Mouse (Mus musculus): ENCODE data around the gene Nbeal2.

The Nbeal2 gene

GRCm38 (mm10) chr9:110644295-110644694, 9.7 kb downstream of the Nbeal2 start:
- DNase-seq, result peak in 1 of 2 experiments; percentile 44

DNA sequence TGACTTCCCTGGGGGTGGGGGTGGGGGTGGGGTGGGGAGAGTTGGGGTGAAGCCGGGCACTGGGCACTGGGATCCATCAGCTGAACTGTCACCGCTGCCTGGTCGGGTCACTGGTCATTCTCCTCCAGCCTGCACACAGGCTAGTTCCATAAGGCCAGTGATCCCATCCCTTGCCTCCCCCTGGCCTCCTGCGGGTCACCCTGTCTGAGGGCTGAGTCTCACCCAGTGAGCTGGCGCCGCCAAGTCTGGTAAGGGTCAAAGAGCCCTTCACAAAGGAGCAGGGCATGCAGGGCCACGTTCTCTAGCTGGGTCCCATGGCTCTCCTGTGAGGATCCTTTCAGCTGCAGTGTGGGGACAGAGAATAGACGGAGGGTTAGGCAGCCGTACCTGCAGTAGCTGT, 10.2 kb downstream of the Nbeal2 start:
- peak in 1 of 2 experiments; percentile 26 for DNase-seq

- DNase-seq, result no peak
Measured at GRCm38 (mm10) chr9:110642812-110643524, 11.0 kb downstream of the Nbeal2 start.

DNA sequence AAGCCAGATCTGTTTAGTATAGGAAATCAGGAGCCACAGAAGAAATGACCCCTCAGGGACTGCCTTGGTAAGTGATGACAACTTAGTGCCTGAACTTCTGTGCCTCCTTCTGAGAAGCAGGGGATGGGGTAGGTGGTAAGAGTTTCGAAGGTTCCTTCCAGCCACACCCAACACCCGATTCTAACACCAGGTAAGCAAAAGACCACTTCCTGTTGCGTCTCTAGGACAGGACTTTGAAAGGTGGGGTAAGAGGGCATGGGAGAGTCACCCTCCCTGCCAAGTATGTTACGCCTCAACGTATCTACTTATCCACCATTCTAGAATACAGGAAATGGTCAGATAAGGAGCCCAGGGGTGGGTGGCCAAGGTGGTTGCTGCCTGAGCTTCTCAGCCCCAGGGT, 13.0 kb downstream of the Nbeal2 start:
- no peak for DNase-seq

GRCm38 (mm10) chr9:110638611-110639021, 15.3 kb downstream of the Nbeal2 start:
- peak in 1 of 2 experiments; percentile 7 for DNase-seq

DNA sequence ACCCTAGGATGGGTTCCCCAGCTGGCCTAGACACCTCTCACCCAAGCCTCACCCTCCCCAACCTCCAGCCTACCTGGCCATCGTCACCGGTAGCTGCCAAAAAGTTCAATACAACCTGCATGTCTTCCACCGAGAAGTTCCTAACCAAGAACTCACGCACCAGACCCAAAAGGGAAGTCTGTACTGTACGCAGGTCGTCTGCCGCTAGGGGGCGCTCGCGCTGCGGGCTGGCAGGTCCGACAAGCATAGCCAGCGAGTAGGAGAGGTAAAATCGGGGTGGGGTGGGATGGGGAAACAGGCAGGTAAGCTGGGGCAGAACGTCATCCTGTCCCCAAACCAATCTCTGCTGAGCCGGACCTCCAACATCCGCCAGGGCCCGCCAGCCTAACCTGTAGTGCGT, 18.7 kb downstream of the Nbeal2 start:
- DNase-seq, result peak; percentile 86 to 89

GRCm38 (mm10) chr9:110633882-110634281, 20.1 kb downstream of the Nbeal2 start:
- DNase-seq, result peak in 1 of 2 experiments; percentile 6

DNA sequence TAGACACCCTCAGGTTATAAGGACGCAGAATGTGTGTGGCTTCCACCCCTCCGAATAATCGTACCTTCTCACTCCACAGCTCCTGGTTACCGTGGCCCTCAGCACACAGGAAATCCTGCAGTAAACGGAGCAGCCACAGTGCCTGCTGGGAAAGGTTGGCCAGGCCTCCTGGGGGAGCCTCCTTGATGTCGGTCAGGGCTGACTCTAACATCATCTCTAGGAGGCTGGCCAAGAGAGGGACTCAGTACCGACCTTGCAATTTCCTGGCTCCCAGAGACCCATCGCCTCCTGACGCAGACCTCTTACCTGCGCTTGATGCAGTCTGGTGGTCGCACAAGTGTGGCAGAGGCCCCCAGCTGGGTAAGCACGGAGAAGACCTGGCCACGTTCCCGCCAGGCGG, 21.3 kb downstream of the Nbeal2 start:
- peak in 1 of 2 experiments; percentile 13 for DNase-seq

GRCm38 (mm10) chr9:110631651-110632275, 22.2 kb downstream of the Nbeal2 start:
- DNase-seq, result peak in 1 of 2 experiments; percentile 17

GRCm38 (mm10) chr9:110631191-110631590, 22.8 kb downstream of the Nbeal2 start:
- peak; percentile 54 to 55 for DNase-seq

DNA sequence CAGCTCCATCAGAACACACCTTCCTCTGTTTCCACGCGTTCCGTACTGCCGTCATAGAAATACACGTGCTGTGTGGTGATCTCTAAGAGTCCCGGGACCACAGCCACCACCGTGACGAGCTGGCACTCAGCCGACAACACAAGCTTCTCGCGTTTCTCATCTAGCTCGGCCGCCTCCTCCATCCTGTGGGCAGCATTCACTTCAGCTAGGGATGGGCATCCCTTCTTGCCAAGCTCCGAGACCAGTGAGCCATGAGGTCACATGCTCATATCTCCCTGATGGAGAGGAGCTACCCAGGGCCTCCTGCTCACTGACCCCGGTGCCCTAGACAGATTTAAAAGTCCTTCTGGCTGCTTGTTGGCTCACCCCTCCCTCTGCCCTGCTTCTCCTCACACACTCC, 23.8 kb downstream of the Nbeal2 start:
- DNase-seq, result peak in 1 of 2 experiments; percentile 8

GRCm38 (mm10) chr9:110625350-110625908, 28.5 kb downstream of the Nbeal2 start:
- no peak for DNase-seq

- DNase-seq, result peak in 1 of 2 experiments; percentile 38
Measured at GRCm38 (mm10) chr9:110624361-110625166, 29.4 kb downstream of the Nbeal2 start, which contains the start of gene Nradd. TSS of gene Nradd (minus strand) at chr9:110624452.

DNA sequence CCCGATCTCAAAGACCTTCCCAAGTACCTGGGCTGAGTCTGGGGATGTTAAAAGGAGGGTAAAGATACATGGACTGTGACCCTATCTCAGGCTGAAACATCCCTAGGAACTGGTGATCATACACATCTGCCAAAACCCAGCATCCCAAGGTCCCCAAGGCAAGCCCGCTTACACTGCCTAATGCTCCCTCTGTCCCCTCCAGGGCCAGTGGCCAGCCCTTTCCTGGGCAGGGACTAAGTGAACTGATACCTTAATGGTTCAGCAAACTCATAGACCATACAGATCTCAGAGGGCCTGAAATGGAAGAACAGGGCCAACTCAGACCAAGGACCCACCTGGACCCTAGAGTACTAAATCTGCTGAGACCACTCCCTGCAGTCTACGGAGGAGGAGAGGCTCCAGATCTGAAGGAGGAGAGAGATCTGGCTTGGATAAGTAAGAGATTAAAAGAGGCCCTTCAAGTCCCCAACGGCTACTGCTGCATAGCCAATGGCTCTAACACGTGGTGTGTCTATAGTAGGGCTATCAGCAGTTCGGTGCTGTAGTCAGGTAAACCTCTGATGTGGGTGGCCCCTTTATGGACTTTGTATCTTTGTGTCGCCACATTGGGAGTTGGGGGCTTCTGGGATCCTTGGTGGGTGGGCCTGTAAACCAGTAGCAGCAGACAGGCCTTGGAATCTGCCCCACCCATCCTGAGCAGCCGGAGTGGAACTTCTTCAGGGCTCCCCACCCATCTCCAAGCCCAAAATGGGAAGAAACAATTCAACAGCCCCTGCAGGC, 30.4 kb downstream of the Nbeal2 start:
- no peak for DNase-seq

GRCm38 (mm10) chr9:110622621-110623219, 31.2 kb downstream of the Nbeal2 start:
- no peak for DNase-seq

DNA sequence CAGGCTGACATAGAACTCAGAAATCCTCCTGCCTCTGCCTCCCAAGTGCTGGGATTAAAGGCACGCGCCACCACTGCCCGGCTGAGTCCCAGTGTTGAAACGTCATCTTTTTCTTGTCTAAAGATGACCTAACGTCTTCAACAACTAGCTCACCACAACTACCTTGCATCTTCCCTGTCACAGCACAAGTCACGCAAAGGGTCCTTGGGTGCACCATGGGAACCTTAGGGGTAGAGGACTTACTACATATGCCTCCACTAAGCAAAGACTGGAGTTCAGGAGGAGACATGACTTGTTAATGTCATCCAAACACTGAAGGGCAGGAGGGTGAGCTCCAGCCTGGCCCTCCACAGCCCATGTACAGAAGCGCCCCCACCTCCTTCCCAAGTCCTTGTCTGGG, 33.3 kb downstream of the Nbeal2 start:
- DNase-seq, result no peak

GRCm38 (mm10) chr9:110620180-110620579, 33.8 kb downstream of the Nbeal2 start:
- DNase-seq, result peak in 1 of 2 experiments; percentile 14

- no peak for DNase-seq
Measured at GRCm38 (mm10) chr9:110617081-110617480, 36.9 kb downstream of the Nbeal2 start.

DNA sequence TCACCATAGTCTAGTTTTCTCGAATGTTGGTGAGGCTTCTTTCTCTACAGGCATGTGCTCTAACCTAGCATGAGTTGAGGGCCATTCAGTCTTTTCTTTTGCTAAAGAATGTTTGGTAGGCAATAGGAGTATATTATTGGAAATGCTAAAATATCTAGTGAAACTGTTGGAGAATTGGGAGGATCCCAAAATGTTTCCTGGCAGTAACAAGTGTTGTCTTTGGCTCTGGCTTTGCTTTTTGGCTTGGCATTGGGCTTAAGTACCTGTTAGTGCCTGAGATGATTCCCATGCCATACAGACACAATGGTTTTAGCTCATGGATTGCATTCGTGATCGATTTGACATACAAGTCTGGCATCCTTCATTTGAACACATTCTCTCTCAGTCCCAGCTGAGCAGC, 42.5 kb downstream of the Nbeal2 start:
- no peak for DNase-seq

GRCm38 (mm10) chr9:110583521-110583920, 70.4 kb downstream of the Nbeal2 start:
- DNase-seq, result no peak

DNA sequence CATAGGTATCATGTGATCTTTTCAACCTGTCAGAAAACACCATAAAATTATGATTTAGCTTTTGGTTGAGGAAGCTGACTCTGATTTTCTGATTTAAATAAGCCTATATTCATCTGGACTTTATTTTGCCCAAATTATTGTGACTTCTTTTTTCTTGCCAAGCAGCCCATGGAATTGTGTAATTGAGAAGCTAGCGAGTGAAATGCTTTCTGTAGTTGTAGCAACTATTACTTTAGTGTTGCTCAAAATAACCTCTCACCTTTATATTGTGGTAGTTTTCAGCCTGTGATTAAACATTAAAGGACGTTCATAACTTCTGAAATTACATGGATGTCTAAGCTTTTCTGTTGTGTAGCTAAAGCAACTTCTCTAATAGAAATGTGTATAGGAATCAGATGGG, 71.8 kb downstream of the Nbeal2 start:
- no peak for DNase-seq

Data from thymus, postnatal 36 days (tissue).